Mouse (Mus musculus) megakaryocyte, embryonic 14.5 days (primary cell): Measurements from ENCODE around the gene Rptor.

Experiments
- FLI1 ChIP-seq: IDR thresholded peaks from 2 replicates; pipeline ENCODE4 v1.6.1; 2012; ENCODE audit warnings: low read length, inconsistent platforms, mixed read lengths
- GATA1 ChIP-seq: IDR thresholded peaks from 3 replicates; pipeline ENCODE4 v1.6.1; 2012; ENCODE audit warnings: mixed read lengths, low read length, inconsistent platforms, borderline replicate concordance

DNA sequence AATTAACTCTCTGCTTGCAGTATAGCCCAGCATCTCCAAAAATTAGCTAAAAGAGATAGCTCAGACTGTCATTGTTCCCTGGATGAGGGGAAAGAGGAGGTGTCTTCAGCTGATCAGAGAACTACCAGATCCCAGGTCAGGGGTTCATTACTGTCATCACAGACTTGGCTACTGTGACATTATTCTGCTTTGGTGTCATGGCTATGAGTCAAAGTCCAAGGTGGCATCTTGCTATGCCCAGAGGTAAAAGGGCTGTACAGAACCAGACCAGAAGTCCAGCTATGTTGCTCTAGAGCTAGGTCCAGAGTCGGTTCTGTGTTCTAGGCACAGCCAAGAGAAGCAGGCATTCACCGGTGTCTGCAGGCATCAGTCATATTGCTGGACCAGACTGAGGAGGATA is 25.0 kb upstream of the Rptor start:
- TF ChIP-seq GATA1 (no peak), FLI1 (no peak)
